Mouse (Mus musculus) midbrain, embryonic 13.5 days (tissue): ENCODE measurements at regions not wholly inside any gene's neighbourhood (a gene's known extent, or its start where the extent isn't known, plus 50 kb on each side); places are given as distances from the start of the nearest gene placed in this dataset.

Experiments
- ATAC-seq: fragments of 200-750 bp; cut with Nextera tagmentation; 2 replicates; pipeline ENCODE4 v1.8.0; 2017; ENCODE audit warnings: mild to moderate bottlenecking, moderate TSS enrichment, moderate library complexity
- H3K27ac ChIP-seq: fragments of 300-500 bp; sonication (generic); 2 replicates; pipeline ENCODE4 v1.5.1; 2015; ENCODE audit warnings: inconsistent platforms, mild to moderate bottlenecking, moderate library complexity
- H3K27me3 ChIP-seq: fragments of 300-500 bp; sonication (generic); 2 replicates; pipeline ENCODE4 v1.6.1; 2015; ENCODE audit warnings: mild to moderate bottlenecking, inconsistent platforms
- H3K36me3 ChIP-seq: fragments of 300-500 bp; sonication (generic); 2 replicates; pipeline ENCODE4 v1.6.1; 2015; ENCODE audit warnings: mild to moderate bottlenecking, inconsistent platforms
- H3K4me1 ChIP-seq: fragments of 300-500 bp; sonication (generic); replicated peaks from 2 replicates; pipeline ENCODE4 v1.6.1; 2015; ENCODE audit warnings: inconsistent platforms
- H3K4me2 ChIP-seq: fragments of 300-500 bp; sonication (generic); replicated peaks from 2 replicates; pipeline ENCODE4 v1.6.1; 2015; ENCODE audit warnings: moderate library complexity, mild to moderate bottlenecking, inconsistent platforms
- H3K4me3 ChIP-seq: fragments of 300-500 bp; sonication (generic); replicated peaks from 2 replicates; pipeline ENCODE4 v1.5.1; 2015; ENCODE audit warnings: mild to moderate bottlenecking, inconsistent platforms
- H3K9ac ChIP-seq: fragments of 300-500 bp; sonication (generic); replicated peaks from 2 replicates; pipeline ENCODE4 v1.6.1; 2015; ENCODE audit warnings: mild to moderate bottlenecking, inconsistent platforms
- H3K9me3 ChIP-seq: fragments of 300-500 bp; sonication (generic); 2 replicates; pipeline ENCODE4 v1.6.1; 2016; ENCODE audit warnings: mild to moderate bottlenecking, inconsistent platforms
- WGBS: fragments of 180-500 bp; shearing (Covaris S2); methylation state at CpG from one replicate; pipeline ENCODE4 v1.1.7; 2015; 5-methylcytosine and 5-hydroxymethylcytosine counted together

DNA sequence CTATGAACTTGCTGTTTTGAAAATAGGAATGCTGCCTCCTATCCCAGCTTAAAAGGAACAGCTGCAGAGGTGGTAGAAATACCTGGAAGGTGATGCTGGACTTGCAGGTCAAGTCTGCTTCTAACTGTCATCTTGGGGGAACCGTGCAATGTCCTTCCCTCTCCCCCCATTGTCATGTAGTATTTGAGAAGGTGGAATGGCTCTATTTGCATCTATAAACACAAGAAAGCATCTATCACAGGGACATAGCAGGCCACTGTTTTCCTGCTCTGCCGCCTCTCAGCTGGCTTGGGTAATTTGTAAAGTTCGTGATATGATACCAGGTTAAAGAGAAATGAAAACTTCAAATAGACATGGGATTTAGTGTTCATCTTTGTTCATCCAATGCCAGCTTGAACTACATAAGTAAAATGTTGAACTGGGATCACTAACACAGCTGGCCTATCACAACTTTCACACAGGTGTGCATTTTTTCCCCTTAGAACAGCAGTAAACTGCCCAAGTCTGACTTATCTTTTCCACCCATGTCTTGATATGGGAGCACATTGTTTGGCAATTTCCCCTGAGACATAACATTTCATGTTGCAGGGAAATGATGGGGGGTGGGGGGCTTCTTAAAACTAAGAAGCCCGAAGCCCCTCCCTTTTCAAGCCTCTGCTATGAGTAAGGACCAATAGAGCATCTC is 138.6 kb upstream of the Fndc3a start:
- Histone ChIP-seq H3K27me3 (no peaks in the 10 kb centered on the region), H3K4me1 (peaks cover 25% of the 10 kb centered on the region), H3K9ac (no peak overlapping the region), H3K36me3 (no peaks in the 10 kb centered on the region), H3K4me3 (no peak overlapping the region), H3K9me3 (no peaks in the 10 kb centered on the region), H3K4me2 (no peak overlapping the region), H3K27ac (no peak overlapping the region)
- WGBS = 89% methylated on average over 4 of the region's 4 CpGs
- no peak for ATAC-seq

DNA sequence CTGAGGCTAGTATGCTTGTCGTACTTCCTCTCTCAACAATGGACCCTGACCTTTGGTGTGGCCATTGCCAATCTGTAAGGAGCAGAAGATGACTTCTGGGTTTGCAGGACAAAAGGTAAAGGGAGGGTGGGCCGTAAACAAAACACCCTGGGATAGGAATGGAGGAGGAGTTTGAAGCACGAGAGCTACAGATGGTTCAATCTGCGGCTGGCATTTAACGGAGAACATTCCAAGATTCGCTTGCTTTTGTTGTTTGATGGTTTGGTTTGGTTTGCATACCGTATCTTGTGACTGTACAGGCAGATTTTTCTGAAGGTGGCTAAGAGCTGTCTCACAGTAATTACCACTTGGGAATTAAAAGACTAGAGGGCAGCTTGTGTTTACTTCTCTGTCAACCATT is 137.7 kb upstream of the Fndc3a start:
- Histone ChIP-seq H3K4me3 (no peak overlapping the region), H3K36me3 (no peaks in the 10 kb centered on the region), H3K4me2 (no peak overlapping the region), H3K9me3 (no peaks in the 10 kb centered on the region), H3K4me1 (peaks cover 25% of the 10 kb centered on the region), H3K27me3 (no peaks in the 10 kb centered on the region), H3K27ac (no peak overlapping the region), H3K9ac (no peak overlapping the region)
- WGBS = 79% methylated on average over 7 of the region's 7 CpGs
- no peak for ATAC-seq

DNA sequence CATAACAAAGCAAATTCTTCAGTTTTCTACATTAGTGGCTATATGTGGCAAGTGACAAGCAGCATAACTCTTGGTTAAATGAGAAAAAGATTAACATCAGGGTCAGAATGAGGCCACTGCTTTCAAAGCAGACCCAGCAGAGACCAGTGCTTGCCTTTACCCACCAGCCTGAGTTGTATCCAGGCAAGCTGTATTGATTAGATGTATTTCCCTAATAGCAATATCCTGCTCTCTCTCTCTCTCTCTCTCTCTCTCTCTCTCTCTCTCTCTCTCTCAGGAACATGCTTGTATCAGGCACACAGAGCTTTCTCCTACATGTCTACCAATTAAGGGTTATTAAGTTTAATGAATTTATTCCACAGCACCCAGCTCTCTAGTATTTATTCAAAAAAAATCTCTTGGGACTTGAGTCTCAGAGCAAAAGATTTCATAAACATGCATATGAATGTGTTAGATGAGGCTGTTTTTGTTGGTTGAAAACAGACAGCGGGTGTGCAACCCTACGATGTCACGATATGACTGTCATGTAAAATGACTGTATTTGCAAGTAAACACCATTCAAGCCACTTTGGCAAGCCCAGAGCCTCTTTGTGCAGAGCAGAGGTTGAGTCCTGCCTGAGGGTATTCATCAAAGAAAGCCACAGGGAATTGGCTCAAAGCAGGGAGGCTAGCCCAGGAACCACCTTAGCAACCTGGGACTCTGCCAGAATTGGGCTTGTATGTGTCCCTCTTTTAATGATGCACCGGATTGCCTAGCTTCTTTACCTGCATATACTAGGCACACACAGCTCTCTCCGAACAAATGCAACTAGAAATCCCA is 136.0 kb upstream of the Fndc3a start:
- ATAC-seq = peak; percentile 41; the same call in 1 of the 2 replicates
- Histone ChIP-seq H3K4me2 (no peak overlapping the region), H3K36me3 (no peaks in the 10 kb centered on the region), H3K27me3 (no peaks in the 10 kb centered on the region), H3K27ac (peak overlapping the region; percentile 53), H3K4me1 (peaks cover 25% of the 10 kb centered on the region), H3K9me3 (no peaks in the 10 kb centered on the region), H3K9ac (no peak overlapping the region), H3K4me3 (no peak overlapping the region)
- WGBS = 59% methylated on average over 5 of the region's 5 CpGs

DNA sequence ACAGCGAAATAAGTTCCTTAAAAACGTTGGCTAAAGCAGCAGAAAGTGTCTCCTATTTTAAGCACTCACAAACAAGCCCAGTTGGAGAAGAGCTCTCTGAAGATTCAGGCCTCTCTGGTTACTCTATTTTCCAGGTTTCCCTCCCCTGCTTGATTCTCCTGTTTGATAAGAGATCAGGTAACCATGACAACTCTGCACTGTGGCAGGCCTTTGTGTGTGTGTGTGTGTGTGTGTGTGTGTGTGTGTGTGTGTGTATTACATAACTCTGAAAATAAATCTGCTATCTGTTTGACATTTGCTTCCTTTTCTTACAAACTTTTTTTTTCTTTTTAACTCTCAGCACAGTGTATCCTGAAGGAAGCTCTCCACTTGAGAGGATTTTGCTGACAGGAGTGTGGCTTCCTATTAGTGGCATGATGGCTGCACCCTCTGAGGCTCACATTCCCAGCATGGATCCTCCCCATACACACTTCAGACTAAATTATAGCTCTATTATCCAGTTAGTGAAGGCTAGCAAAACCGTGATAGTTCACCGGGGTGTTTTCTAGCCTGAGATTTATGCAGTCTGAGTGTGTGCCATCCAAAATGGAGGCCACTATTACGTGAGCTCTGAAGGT is 135.1 kb upstream of the Fndc3a start:
- no peak overlapping the region for H3K4me2 ChIP-seq
- 45% methylated on average over 5 of the region's 5 CpGs for WGBS
- H3K27ac ChIP-seq = peak overlapping the region; percentile 70
- ATAC-seq = peak; percentile 72
- H3K9ac ChIP-seq = no peak overlapping the region
- H3K4me3 ChIP-seq = no peak overlapping the region
- H3K36me3 ChIP-seq = no peaks in the 10 kb centered on the region
- H3K9me3 ChIP-seq = no peaks in the 10 kb centered on the region
- H3K27me3 ChIP-seq = no peaks in the 10 kb centered on the region
- peaks cover 25% of the 10 kb centered on the region for H3K4me1 ChIP-seq

DNA sequence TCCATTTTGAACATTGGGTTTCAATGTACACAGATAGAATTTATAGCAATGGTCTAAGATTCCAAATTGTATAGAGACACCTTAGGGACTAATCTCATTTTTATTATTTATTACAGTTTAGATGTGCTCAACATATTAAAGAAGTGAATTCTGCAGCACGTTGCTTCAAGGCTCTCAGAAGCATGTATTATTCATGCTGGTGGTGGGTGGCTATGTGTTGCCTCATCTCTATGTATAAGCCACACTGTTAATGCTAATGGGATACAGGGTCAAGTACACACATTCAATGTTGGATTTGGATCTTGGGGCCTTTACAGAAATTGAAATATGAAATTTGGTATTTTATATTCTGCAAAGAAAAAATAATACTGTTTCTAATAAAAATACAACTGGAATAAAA is 131.9 kb upstream of the Fndc3a start:
- Histone ChIP-seq H3K27ac (no peak overlapping the region), H3K27me3 (no peaks in the 10 kb centered on the region), H3K9ac (no peak overlapping the region), H3K4me3 (no peak overlapping the region), H3K4me2 (no peak overlapping the region), H3K36me3 (no peaks in the 10 kb centered on the region), H3K4me1 (peaks cover 25% of the 10 kb centered on the region), H3K9me3 (no peaks in the 10 kb centered on the region)
- peak; percentile 73 for ATAC-seq
- WGBS = 28% methylated on average over 1 of the region's 1 CpGs

DNA sequence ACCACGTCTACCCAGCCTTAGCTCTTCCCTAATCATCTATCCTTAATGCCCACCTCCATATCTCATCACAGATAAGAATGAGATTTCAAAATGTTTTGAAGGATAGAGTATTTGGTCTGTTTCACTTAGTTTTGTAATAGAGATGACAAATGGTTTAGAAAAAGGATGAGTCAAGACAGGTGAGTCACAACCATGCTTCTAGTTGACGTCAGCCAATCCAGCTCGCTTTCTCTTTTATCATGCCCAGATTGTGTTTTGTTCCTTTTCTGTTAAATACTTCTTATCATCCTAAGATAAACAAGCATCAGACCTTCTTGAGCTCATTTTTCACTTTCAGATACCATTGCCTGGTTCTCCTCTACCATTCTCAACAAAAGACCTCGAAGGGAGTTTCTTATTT is 125.4 kb upstream of the Fndc3a start:
- H3K27ac ChIP-seq = no peak overlapping the region
- WGBS = 92% methylated on average over 4 of the region's 4 CpGs
- no peaks in the 10 kb centered on the region for H3K4me1 ChIP-seq
- no peaks in the 10 kb centered on the region for H3K9me3 ChIP-seq
- H3K27me3 ChIP-seq = no peaks in the 10 kb centered on the region
- H3K36me3 ChIP-seq = no peaks in the 10 kb centered on the region
- no peak overlapping the region for H3K4me3 ChIP-seq
- H3K4me2 ChIP-seq = no peak overlapping the region
- ATAC-seq = no peak
- H3K9ac ChIP-seq = no peak overlapping the region

DNA sequence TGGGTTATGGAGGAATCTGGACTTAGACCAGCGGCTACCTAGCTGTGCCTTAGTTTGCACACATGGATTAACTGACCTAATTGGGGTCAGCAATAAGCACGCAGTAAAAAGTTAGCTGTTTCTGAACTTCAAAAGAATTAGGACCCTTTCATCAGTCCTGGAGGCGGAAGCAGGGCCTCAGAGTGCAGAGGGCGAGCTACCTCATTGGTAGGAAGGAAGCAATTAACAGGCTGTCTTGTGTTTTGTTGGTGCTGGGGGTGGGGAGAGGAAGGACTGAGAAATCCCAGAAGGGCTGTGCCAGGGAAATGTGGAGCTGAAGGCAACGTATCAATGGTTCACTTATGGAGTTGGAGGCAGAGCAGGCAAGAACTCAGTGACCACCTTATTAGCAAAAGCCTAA is 119.5 kb upstream of the Fndc3a start:
- H3K9ac ChIP-seq = no peak overlapping the region
- H3K27me3 ChIP-seq = no peaks in the 10 kb centered on the region
- ATAC-seq = no peak
- WGBS = 46% methylated on average over 5 of the region's 5 CpGs
- H3K4me2 ChIP-seq = no peak overlapping the region
- H3K4me3 ChIP-seq = no peak overlapping the region
- no peaks in the 10 kb centered on the region for H3K9me3 ChIP-seq
- no peaks in the 10 kb centered on the region for H3K4me1 ChIP-seq
- no peaks in the 10 kb centered on the region for H3K36me3 ChIP-seq
- no peak overlapping the region for H3K27ac ChIP-seq

DNA sequence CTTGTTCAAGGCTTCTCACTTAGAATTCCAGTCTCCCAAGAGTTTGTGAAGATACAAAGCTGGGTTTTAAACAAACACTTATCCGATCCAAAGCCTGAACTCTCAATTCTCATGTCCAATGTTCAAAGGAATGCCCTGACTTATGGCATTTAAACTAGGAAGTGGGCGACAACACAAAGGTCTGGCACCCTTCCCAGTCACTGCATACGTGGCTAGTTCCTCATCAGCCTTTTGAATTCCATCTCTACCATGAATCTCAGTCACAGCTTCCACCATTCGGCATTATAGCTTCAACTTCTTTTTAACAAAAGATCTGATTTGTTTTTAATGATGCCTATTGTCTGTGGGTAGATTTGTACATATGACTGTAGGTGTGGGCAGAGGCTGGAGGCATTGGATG is 115.7 kb upstream of the Fndc3a start:
- ATAC-seq = no peak
- Histone ChIP-seq H3K9me3 (no peaks in the 10 kb centered on the region), H3K27ac (no peak overlapping the region), H3K4me1 (no peaks in the 10 kb centered on the region), H3K4me2 (no peak overlapping the region), H3K27me3 (no peaks in the 10 kb centered on the region), H3K9ac (no peak overlapping the region), H3K36me3 (no peaks in the 10 kb centered on the region), H3K4me3 (no peak overlapping the region)
- WGBS = 80% methylated on average over 4 of the region's 4 CpGs

DNA sequence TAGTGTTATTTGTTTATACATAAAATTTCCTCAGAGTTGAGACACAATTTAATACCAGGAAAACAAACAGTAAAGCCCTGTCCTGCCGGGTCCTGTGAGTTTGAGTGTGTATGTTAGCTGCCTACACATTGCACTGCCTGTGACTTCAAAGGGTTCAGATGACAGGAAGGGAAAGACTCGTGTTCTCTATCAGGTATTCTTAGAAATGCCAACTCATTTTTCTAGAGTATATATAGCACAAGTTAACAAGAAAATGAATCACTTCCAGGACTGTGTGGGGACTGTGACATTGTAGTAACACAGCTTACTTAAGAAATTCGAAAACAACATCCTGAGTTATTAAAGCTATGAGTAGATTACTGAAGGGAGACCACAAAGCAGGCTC is 112.4 kb upstream of the Fndc3a start:
- Histone ChIP-seq H3K27me3 (no peaks in the 10 kb centered on the region), H3K4me3 (no peak overlapping the region), H3K4me2 (no peak overlapping the region), H3K36me3 (no peaks in the 10 kb centered on the region), H3K9ac (no peak overlapping the region), H3K9me3 (no peaks in the 10 kb centered on the region), H3K4me1 (peaks cover 9% of the 10 kb centered on the region), H3K27ac (no peak overlapping the region)
- WGBS = 78% methylated on average over 3 of the region's 3 CpGs
- ATAC-seq = no peak

DNA sequence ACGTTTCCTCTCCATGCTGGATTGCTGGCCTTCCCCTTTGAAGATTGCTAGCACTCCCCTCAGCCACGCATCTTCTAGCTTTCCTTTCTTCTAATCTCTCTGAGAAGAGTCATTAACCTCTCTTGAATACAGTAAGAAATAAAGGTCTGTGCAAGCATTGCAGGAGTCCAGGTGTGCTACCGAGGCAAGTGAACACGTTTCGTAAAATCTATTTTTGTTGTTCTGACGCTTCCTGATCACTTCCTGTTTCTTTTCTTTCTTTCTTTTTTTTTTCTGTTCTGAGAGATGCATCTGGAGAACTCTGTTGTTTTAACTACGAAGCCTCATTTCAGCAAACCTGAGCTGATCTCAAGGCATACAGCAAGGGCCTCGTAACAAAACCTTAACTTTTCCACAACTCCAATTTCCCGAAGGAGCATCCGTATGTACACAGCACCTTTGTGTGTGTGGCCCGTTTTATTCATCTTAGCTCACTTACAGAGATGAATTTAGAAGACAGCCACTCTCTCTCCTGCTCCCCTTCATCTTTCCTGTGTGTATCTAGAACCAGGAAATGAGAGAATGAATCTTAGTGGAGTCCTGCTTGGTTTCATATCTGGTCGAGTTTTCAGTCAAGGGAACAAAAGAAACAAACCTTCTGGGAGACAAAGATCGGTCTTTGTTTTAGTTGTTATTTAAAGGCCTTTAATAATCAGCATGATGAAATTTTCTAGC is 111.9 kb upstream of the Fndc3a start:
- H3K4me1 ChIP-seq = peaks cover 14% of the 10 kb centered on the region
- no peak overlapping the region for H3K27ac ChIP-seq
- no peak overlapping the region for H3K4me3 ChIP-seq
- ATAC-seq = no peak
- no peaks in the 10 kb centered on the region for H3K27me3 ChIP-seq
- no peaks in the 10 kb centered on the region for H3K9me3 ChIP-seq
- H3K36me3 ChIP-seq = no peaks in the 10 kb centered on the region
- no peak overlapping the region for H3K4me2 ChIP-seq
- no peak overlapping the region for H3K9ac ChIP-seq
- WGBS = 86% methylated on average over 13 of the region's 13 CpGs

DNA sequence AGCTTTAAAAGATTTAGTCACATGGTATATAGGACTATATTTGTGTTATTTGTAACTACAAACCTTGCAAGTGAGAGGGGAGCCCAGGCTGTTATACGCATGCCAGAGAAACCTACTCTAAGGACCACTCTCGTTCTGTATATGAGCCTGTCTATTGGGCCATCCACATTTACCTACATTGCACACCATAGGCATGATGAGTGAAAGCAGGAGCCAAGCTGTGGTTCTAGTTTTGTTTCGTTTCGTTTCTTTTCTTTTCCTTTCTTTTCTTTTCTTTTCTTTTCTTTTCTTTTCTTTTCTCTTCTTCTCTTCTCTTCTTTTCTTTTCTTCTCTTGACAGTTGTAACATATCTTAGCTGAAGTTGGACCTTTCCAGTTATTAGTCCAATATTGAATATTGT is 109.2 kb upstream of the Fndc3a start:
- Histone ChIP-seq H3K4me1 (peaks cover 19% of the 10 kb centered on the region), H3K27me3 (0 out of 2 replicates have a peak, but pooled peaks cover 2% of the 10 kb centered on the region), H3K9me3 (no peaks in the 10 kb centered on the region), H3K36me3 (no peaks in the 10 kb centered on the region), H3K9ac (no peak overlapping the region), H3K27ac (no peak overlapping the region), H3K4me2 (no peak overlapping the region), H3K4me3 (no peak overlapping the region)
- ATAC-seq = no peak
- WGBS = 90% methylated on average over 4 of the region's 4 CpGs

DNA sequence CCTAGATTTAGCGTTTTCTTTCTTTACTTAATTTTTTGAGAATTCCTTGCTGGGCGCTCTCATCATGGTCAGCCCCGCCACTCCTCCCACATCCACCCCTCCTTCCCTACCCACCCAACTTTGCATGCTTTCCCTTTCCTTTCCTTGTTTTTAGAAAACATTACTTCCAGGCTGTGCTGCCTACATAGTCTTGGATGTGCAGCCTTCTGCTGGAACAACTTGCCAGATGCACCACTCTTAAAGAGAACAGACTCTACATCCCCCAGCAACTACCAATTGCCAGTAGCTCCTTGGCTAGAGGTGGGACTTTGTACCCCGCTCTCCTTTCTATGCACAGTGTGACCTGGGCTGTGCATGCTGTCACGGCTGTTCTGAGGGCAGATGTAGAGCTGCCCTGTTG is 108.0 kb upstream of the Fndc3a start:
- Histone ChIP-seq H3K9ac (no peak overlapping the region), H3K36me3 (no peaks in the 10 kb centered on the region), H3K4me2 (no peak overlapping the region), H3K27me3 (0 out of 2 replicates have a peak, but pooled peaks cover 2% of the 10 kb centered on the region), H3K4me1 (peaks cover 19% of the 10 kb centered on the region), H3K9me3 (no peaks in the 10 kb centered on the region), H3K4me3 (no peak overlapping the region), H3K27ac (no peak overlapping the region; the same call in 1 of the 2 replicates)
- 87% methylated on average over 5 of the region's 5 CpGs for WGBS
- peak; percentile 34; the same call in 1 of the 2 replicates for ATAC-seq
